Mouse (Mus musculus) myocyte (in vitro differentiated cells): ENCODE data around the gene Gm10181.

ENCODE experiments used
- CEBPB ChIP-seq: IDR thresholded peaks from 2 replicates; pipeline ENCODE4 v1.6.1; 2011; ENCODE audit warnings: mild to moderate bottlenecking, moderate library complexity; ENCODE audit not compliant: poor library complexity, insufficient read depth, severe bottlenecking
- E2F4 ChIP-seq: IDR thresholded peaks from one replicate; pipeline ENCODE4 v1.6.1; 2011; ENCODE audit warnings: mild to moderate bottlenecking, control low read depth, moderate library complexity; ENCODE audit not compliant: insufficient read depth
- MAX ChIP-seq: IDR thresholded peaks from one replicate; pipeline ENCODE4 v1.6.1; 2011; ENCODE audit warnings: low read depth, mild to moderate bottlenecking, control low read depth
- MYOD1 ChIP-seq, 3 experiments: IDR thresholded peaks; one replicate each; pipeline ENCODE4 v1.6.1; 2011; ENCODE audit warnings: control low read depth in 2 of 3, low read depth in 2 of 3, mild to moderate bottlenecking in 2 of 3, moderate library complexity in 1 of 3; ENCODE audit not compliant: insufficient read length in 2 of 3, control insufficient read depth in 1 of 3
- MYOG ChIP-seq, 3 experiments: IDR thresholded peaks; one replicate each; pipeline ENCODE4 v1.6.1; 2011; ENCODE audit warnings: control low read depth in 2 of 3, low read depth in 2 of 3, mild to moderate bottlenecking in 2 of 3; ENCODE audit not compliant: insufficient read length in 2 of 3, control insufficient read depth in 1 of 3, insufficient read depth in 1 of 3
- POLR2A ChIP-seq: IDR thresholded peaks from one replicate; pipeline ENCODE4 v1.6.1; 2011; ENCODE audit warnings: low read depth, mild to moderate bottlenecking, control low read depth, moderate library complexity; ENCODE audit not compliant: insufficient read length
- POLR2AphosphoS2 ChIP-seq: IDR thresholded peaks from one replicate; pipeline ENCODE4 v1.6.1; 2011; ENCODE audit warnings: low read depth, control low read depth; ENCODE audit not compliant: insufficient read length
- SRF ChIP-seq: IDR thresholded peaks from one replicate; pipeline ENCODE4 v1.6.1; 2011; ENCODE audit warnings: low read depth; ENCODE audit not compliant: control insufficient read depth, insufficient read length
- TCF12 ChIP-seq: IDR thresholded peaks from one replicate; pipeline ENCODE4 v1.6.1; 2011; ENCODE audit warnings: mild to moderate bottlenecking, control low read depth; ENCODE audit not compliant: poor library complexity, insufficient read depth, severe bottlenecking
- TCF3 ChIP-seq: IDR thresholded peaks from one replicate; pipeline ENCODE4 v1.6.1; 2011; ENCODE audit warnings: low read depth, control low read depth; ENCODE audit not compliant: insufficient read length
- USF1 ChIP-seq: IDR thresholded peaks from one replicate; pipeline ENCODE4 v1.6.1; 2011; ENCODE audit warnings: low read depth, mild to moderate bottlenecking, control low read depth, moderate library complexity

DNA sequence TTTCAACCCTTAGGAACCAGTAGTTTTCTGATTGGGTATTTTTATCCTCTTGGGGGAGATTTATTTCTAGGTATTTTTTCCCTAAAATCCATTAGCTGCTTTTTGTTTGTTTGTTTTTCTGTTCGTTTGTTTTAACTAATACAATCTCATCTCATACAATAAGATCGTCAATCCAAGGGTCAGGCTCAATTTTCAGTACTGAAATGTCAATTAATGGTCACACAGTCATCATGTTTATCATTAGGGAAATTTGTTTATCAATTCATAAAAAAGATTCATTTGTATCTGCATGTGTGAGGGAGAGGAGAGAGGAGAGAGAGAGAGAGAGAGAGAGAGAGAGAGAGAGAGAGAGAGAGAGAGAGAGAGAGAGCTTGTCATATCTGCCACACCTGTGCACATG lies at the start of gene Gm10181:
- TF ChIP-seq MAX = no peak
- no peak for TF ChIP-seq POLR2A
- TF ChIP-seq CEBPB = no peak
- TF ChIP-seq E2F4 = no peak
- TF ChIP-seq TCF12 = no peak
- TF ChIP-seq POLR2AphosphoS2 = no peak
- TF ChIP-seq MYOG (IDR thresholded peaks at IDR 0.05; ENCODE audit: control insufficient read depth in 1 of 3, insufficient read depth in 1 of 3, insufficient read length in 2 of 3, low read depth in 2 of 3) = no peak
- TF ChIP-seq USF1 = no peak
- no peak for TF ChIP-seq MYOD1 (IDR thresholded peaks at IDR 0.05; ENCODE audit: control insufficient read depth in 1 of 3, insufficient read length in 2 of 3, low read depth in 2 of 3)
- no peak for TF ChIP-seq TCF3
- no peak for TF ChIP-seq SRF
